Mouse (Mus musculus) ES-E14 (cell line): ENCODE data around the gene Mvp.

Source experiments
- CHD2 ChIP-seq: IDR thresholded peaks from 2 replicates; pipeline ENCODE4 v1.6.1; 2014; ENCODE audit warnings: mild to moderate bottlenecking, low read depth, low read length, inconsistent platforms
- MAFK ChIP-seq: IDR thresholded peaks from 2 replicates; pipeline ENCODE4 v1.6.1; 2014; ENCODE audit warnings: mild to moderate bottlenecking, low read depth, low read length, inconsistent platforms; ENCODE audit not compliant: insufficient read depth

DNA sequence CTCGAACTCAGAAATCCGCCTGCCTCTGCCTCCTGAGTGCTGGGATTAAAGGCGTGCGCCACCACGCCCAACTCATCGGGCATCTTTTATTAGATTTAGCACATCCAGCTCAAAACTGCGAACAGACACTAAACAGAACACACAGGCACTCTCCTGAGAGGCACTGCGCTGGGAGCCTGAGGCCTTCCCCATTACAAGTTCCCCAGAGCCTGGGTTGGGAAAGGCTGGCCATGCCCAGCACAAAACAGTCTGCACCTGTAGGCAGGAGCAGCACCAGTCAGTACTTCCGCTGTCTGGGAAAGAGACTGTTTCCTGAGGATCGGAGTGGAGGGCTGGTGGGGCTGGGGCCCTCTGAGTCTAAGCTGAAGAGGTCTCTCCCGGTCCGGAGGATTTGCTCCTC is 572 bp upstream of the Mvp start:
- TF ChIP-seq MAFK, result no peak
- no peak for TF ChIP-seq CHD2
